Mouse (Mus musculus): Measurements from ENCODE around the gene Vps37b. TPM values are rescaled to one million over a fixed set of nuclear protein-coding genes. Genes with fewer than 3 reads are reported as not detected.

Gene Vps37b
- total RNA-seq, 2 experiments from 2014 or later, result 24.4 to 29.3 TPM

DNA sequence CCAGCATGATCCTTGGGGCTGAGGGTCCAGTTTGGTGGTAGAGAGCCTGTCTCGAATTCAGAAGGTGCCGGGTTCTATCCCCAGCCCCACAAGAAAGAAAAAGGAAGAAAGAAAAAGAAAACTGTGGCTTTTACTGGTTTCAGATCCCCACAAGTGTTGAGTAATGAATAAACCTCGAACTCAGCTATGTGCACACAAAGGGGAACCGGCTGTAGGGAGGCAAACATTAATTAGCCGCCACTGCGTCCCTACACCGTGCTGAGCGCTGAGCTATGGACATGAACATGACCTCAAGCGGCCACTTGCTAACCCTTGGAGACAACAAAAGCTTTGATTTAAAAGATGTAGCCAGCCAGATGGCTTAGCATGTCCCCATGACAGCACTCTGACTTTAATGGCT is 6.9 kb downstream of the Vps37b start:
- no peak for DNase-seq (ENCODE audit: low spot score in 2 of 2)

DNA sequence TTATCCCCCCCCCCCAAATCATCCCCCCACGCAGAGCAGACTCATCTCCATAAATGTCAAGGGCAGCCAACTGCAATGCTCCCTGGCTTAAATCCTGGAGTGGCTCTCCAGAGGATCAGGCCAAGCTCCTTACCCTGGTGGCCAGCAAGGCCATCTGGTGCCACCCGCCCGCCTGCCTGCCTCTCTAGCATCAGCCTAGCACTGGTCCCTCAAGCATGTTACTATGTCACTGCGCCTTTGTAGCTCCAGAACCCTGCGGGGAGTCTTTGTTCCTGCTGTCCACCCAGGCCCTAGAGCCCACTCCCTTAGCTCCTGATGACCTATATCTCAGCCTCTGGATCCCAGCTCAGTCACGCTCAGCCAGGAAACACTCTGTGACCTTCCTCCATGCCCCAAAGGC is 7.4 kb downstream of the Vps37b start:
- DNase-seq (ENCODE audit: low spot score in 2 of 2), result no peak

DNA sequence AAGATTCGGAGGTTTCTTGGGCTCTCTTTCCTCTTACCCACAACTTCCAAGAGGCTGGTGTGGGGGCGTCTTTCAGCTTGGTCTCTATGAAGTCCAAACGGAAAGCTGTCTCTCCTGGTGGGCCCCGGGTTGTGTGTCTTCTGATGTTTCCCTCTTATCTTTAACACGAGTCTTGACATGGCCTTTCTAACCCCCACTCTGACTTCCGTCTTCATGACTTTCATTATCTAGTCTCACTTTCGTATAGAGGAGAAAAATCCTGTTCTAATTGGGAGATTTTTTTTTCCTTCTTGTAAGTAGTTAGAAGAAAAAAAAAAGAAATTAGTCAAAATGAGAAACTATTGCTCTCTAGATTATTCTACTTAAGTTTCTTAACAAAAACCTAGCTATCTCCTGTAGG is 9.7 kb downstream of the Vps37b start:
- no peak for DNase-seq (ENCODE audit: low spot score in 2 of 2)

DNA sequence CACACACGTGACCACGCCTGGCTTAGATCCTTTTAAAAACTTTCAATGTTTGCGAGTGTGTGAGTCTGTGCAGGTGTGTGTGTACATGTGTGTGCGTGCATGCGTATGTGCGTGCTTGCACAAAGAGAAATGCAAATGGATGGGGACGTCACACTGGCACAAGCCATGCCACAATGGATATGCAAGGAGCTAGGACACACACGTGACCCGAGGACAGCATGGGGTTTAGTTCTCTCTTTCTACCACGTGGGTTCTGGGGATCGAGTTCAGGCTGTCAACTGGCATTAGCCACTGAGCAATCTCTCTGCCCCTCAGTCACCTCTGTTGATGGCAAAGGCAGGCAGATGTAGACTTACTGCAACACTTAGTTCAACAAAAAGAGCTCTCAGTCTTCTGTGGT is 10.4 kb downstream of the Vps37b start:
- DNase-seq (ENCODE audit: low spot score in 2 of 2), result no peak

DNA sequence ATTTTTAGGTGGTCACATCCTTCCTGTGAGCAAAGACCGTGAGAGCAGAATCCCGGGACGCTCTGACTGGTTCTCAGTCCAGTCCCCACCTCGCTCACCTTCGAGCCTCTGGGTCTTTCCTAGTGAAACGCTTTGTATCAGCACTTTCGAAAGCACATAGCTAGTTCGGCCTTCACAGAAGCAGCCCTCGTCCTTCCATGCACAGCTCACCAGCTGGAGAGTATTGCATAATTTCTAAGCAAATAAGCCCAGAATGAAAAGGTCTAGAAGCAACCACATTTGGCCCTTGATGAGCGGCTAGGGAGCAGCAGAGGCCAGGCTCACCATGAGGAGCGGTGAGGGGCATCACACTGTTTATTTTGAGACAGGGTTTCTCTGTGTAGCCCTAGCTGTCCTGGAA is 10.9 kb downstream of the Vps37b start:
- no peak for DNase-seq (ENCODE audit: low spot score in 2 of 2)

DNA sequence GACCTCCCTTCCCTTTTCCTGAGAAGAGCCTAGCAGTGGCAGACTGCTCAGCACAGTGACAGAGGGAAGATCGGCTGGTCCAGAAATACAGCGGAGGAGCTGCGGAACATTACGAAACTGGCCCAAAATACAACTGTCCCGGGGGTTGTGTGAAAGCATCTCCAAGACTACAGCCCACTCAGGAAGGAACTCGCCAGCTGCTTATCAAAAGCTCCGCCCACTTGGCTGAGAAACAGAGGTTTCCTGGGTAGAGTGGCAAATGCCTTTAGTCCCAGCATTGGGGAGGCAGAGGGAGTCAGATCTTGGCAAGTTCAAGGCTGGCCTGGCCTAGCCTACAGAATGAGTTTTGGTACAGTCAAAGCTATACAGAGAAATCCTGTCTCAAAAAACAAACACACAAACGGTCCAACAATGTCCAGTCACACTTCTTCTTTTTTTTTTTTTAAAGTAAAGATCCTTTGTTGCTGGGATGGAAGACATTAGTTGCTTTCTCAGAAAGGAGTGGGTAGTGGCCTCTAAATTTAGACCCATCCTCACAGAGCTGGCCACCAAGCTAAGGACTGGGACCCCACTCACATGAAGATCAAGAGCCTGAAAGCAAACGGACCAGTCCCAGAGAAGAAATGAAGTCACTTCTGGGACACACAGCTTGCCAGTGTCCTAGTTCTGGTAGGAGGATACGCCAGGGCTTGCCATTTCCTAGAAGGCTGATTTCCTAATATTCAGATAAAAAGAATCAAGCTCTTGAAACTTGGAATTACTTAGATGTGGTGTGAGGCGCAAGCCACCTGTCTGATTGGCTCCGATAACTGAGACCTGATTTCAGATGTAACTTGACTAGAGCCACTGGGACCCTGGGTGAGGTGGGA is 12.5 kb downstream of the Vps37b start:
- DNase-seq (ENCODE audit: low spot score in 2 of 2), result no peak

DNA sequence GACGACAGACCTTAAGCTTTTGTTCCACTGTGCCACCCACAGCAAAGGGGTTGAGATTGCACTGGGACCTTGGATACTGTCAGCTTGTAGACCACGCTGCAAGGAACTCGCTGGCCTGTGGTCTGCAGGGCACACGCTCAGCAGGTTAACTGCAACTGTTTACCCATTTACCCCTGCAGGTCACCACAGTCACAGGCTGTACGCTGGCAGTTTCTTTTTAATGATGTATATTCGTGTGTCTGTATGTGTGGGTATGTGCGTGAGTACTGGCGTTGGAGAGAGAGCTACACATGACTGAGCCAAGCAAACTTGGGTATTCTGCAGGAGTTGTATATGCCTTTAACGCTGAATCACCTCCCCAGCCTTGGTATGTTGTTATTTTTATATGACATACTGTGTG is 13.4 kb downstream of the Vps37b start:
- no peak for DNase-seq (ENCODE audit: low spot score in 2 of 2)

DNA sequence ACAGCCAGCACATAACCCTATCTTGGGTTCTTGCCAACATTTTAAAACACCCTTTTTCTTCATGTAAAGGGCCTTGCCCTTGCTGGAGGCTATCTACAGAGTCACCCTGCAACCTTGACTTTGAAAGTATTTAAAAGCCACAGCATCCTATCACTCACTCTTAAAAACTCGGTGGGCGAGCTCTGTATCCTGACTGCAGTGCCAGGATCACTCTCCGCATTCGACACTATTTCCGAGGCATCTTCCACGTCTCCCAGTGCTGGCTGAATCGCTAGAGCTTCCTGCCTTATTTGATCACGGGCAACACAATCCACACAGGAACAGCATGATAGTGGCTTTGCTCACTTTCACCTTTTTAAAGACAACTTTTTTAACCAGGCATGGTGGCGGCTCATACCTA is 14.1 kb downstream of the Vps37b start:
- DNase-seq (ENCODE audit: low spot score in 2 of 2), result no peak

DNA sequence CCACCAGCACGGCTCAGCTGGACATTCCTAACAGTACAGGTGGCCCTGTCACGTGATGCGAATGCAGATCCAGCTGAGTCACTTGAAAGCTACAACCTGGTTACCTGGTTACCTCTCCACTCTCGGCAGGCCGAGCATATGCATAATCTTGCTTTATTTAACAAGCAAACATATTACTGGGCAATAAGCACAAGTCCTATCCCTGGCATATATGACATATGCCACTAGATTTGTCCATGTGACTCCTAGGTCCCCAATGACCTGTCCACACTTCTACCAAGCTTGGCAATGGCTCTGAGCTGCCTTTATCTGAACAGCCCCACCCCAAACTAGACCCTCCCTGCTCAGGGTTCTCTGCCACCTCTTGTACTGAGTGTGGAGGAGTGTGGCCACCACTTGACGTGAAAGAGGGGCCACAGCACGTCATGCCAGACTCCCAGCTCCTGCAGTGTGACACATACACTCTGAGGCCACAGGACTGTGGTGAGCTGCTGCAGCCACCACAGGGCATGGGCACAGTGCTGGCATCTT is 15.7 kb downstream of the Vps37b start:
- no peak for DNase-seq (ENCODE audit: low spot score in 2 of 2)

DNA sequence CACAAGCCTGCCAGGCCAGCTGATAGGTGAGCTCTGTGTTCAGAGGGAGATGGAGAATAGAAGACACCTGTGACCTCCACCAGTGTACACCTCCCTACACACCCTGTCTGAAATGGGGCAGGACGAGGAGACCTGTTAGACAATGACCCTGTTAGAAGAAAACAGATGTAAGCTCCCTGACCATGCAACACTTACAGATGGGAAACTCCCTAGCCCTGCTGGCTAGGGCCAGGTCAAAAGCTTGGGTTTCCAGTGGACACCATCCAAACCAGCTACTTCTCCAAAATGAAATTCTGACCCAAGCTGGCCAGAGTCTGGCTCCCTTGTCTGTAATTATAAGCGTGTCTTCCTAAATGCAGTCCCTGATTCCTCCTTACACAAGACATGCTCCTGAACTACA is 16.3 kb downstream of the Vps37b start:
- no peak for DNase-seq (ENCODE audit: low spot score in 2 of 2)

DNA sequence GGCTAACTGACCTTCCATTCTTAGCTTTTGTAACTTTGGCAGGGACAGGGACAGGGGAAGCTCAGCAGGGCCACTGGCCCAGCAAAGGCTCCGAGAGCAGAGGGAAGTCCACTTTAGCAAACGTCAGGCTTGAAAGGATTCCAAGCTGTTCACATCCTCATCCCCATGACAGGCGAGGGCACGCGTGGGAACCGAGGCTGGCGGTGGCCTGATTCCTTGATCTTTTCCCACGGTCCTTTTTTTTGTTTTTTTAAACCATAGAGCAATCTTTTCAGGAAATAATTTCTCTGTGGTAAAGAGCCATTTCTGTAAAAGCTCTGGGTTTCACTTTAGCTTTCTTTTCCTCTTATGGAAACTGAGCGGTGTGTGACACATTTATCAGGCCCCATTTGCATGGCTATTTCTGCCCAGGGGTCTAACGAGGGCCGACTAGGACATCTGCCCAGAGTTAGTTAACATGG is 17.2 kb downstream of the Vps37b start:
- no peak for DNase-seq (ENCODE audit: low spot score in 2 of 2)

DNA sequence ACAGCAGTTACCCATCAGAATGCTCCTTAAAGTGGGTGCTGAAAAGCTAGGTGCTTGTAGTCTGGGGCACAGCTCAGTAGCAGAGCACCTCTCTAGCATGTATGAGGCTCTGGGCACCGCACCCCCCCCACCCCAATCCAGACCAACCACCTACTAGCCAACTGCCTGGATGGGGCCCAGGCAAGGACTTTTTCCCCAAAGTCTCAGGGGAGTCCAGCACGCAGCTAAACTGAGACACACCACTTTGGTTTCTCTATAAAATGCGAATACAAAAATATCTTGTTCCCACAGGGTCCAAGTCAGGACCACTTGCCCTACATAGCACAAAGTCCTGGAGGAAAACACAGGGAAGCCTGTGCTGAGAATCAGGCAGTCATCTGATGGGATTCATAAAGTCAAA is 17.9 kb downstream of the Vps37b start:
- DNase-seq (ENCODE audit: low spot score in 2 of 2), result no peak

DNA sequence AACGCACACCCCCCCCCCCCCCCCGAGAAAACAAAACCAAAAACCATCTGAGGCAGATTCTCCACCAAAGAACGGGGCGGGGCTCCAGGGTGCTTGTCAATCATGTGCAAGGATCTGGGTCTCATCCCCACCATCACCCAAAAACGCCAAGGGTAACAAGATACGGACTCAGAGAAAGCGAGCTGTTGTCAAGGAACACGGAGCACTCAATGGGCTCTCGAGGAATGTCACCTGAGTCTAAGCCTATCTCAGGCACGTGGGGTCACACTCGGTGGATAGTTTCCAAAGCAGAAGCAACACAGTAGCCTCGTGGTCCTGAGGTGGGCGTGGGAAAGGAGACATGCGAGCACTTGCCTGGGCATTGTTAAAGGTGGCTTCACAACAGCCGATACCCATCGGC is 18.3 kb downstream of the Vps37b start:
- no peak for DNase-seq (ENCODE audit: low spot score in 2 of 2)

DNA sequence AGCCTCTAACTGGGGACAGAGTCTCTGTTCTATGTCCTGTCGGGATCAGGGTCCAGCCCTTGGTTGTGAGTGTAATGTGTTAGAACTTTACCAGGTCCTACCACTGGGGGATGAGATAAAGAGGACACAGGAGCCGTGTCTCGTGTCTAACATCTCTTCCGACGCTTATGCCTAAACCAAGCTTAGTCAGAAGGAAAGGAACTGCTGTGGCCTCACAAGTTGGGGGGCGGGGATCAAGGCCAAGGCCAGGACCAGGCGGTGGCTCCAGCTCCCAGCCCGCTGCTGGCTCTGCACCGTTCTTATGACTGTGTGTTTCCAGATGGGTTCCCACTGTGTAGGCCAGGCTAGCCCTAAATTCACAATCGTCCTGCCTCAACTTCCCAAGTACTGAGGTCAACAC is 19.2 kb downstream of the Vps37b start:
- DNase-seq (ENCODE audit: low spot score in 2 of 2), result no peak

DNA sequence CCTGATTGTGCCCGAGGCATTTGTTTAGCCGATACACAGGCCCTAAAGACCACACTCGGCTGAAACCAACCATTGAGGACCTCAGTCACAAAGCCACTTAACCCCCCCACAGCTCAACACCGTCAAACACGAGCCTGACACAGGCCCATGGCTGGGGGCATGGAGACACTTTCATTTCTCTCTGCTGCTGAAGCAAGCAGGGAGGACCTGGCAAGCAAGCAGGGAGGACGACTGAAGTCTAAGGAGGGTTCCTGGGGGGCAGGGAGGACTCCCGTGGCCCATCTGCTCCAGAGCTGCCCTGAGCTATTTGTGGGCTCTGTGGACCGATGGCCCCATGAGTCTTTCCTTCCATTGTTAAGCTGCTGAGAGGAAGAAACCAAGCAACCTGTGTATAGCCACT is 20.1 kb downstream of the Vps37b start:
- DNase-seq (ENCODE audit: low spot score in 2 of 2), result no peak

DNA sequence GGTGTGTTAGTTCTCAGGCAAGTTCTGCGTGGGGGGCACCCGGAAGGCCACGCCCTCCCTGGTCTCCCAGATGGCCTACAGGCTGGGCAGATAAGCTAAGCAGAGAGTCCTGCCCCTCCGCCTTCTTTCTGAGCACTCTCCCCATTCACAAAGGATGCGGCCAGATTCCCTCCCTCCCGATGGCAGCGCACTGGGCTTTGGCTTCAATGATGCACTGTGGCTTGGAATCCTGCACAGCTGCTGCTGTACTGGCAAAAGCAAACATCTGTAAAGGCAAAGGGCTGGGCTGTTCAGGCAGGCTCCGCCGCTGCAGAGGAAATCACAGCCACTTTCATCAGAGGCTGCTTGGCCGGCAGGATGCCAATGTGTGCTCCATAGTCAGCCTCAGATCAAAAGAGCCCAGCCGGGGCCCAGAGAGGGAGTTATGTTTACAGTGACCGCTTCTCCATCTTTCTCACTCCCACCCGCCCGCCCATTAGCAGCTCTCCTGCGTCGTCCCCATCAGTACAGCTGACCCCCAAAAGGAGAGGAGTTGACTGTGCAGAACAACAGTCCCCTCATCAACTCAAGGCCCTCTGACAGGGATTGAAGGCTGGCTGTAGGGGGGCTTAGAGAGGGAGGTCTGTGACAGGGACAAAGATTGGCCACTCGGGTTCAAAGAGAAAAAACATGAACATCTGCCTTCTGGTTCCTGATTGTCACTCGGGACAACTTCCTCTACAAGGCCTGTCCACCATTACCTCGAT is 21.0 kb downstream of the Vps37b start:
- peak in 1 of 2 experiments; percentile 77 for DNase-seq (ENCODE audit: low spot score in 2 of 2)

DNA sequence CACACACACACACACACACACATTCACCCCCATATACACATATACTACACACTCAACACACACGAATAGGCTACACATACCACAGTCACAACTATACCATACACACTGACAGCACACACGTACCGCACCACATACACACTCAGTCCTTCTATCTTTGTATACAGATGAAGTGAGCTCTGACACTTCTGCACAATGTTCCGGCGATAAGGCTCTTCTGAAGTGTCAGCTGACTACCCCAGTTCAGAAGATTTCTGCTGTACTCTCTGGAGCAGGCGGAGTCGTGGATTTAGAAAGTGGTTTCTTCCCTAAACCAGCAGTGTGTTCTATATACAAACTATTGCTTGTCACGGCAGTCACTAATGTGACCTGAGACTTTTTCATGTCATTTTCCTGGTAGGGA is 22.0 kb downstream of the Vps37b start:
- no peak for DNase-seq (ENCODE audit: low spot score in 2 of 2)

DNA sequence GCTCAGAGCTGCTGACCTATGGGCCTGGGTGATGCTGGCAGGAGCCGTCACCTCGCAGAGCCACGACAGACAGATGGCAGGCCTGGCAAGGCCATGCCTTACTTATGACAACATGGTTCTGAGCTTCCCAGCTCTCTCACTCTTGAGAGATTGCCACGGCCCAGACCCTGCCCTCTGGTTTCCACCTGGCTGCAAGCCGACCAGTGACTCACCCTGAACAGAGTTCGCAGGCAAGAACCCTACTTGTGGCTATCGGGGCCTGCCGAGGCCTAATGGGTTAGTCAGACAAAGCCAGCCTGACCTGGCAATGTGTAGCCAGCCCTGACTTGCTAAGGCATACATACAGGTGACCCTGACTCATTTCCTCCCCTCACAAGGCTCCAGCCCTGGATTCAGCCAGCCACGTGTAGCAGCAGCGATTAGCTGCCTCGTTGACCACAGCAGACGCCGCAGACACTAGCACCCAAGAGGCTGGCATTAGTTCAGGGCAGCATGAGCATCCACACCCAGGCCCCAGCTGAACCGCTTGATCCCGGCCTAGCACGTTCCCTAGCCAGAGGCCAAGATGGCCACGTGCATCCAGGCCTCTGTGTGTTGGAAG is 25.1 kb downstream of the Vps37b start:
- peak in 1 of 2 experiments; percentile 62 for DNase-seq (ENCODE audit: low spot score in 2 of 2)

DNA sequence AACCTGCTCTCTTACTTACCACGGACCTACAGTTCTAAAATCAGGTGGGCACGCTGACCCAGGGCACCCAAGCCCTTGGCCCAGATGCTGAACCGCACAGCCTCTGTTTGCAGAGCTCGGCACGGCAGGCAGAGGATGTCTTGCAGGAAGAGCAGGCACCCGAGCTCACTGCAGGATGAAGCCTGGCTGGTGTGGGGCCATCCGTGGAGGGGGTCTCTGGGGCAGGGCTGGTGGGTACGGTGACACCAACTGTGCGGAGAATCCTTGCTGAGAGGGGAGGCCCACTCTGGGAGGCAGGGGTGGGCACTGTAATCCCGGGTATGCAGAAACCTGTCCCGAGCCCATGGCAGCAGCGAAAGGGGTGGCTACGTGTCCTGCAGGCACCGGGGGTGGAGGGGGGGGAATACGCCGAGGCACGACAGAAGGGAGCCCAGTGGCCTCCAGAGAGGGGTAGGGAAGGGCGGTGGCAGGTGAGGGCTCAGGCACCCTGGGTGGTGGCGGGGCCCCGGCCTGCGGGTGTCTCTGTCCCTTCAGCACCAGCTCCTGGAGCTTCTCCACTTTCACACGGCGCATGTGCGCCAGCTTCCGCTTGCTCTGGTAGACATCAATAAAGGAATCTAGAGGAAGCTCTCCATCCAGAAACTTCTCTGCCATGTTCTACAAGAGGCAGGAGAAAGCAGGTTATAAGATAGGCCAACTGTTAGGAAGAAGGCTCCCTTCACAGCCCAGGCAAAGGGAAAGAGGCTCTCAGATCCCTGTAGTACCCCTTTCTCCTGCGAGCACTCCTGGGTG is 25.8 kb downstream of the Vps37b start:
- DNase-seq (ENCODE audit: low spot score in 2 of 2), result no peak

DNA sequence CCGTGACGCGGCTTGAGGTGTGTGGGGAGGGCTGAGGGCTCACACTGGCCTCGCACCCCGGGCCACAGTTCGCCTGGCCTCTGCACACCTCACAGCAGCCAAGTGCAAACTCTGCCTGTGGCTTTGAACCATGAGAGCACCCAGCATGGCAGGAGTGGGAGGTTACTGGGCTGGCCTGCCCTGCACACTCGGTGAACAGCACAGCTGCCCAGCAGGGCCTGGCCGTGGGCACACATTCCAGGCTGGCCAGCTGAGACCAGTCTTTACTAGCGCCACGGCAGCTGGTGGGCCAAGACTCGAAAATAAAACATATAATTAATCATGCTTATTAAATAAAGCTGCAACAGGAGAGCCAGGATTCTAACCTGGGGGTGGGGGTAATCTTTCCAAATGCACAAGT is 26.5 kb downstream of the Vps37b start:
- DNase-seq (ENCODE audit: low spot score in 2 of 2), result no peak

DNA sequence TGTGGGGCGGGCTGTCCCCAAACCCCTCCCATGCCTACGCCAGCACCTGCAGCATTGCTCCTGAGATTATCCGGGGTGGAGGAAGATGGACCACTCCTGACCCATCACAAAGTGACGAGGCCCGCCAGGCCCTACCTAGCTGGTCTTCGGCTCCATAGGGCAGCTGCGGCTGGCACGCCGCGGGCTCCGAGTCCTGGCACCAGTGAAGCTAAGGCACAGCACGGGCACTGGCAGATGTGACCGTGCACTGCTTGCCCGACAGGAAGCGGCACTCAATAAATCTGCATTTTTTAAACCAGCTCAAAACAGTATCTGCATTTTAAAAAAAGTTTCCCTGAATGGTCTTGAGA is 26.9 kb downstream of the Vps37b start:
- no peak for DNase-seq (ENCODE audit: low spot score in 2 of 2)
